ENCODE assay signal across 8 mouse cellular contexts in the genomic region with DNA sequence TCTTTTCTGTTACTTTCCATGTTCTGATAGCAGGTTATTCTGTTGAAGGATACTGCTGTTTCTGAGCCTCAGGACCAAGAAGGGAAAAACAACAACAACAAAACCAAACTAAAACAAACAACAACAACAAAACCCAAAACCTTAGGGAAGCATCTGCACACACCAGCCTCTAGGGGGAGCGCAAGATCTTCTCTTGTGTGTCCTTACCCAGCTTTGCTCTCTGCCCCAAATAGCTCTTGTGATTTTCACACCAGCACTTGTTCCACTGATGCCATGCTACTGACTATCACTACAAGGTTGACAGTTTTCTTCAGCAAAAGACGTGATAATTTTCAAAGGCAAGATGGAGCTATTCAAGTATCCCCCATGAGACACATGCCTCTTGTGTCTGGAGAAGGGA. TPM values are rescaled to one million over a fixed set of nuclear protein-coding genes. Genes with fewer than 3 reads are reported as not detected.
DNase-seq lines count a peak whose midpoint lies in the region; ATAC-seq and TF ChIP-seq lines count a peak whose summit lies in the region.

No protein-coding gene starts in this region.

- no peak overlapping the region for H3K27ac ChIP-seq in lung, embryonic 14.5 days (ENCODE audit: low read depth)
- no peak overlapping the region for H3K27ac ChIP-seq in hindbrain, postnatal 0 days
- no peak overlapping the region for H3K27ac ChIP-seq in liver, postnatal 0 days (ENCODE audit: low read depth)

- TF ChIP-seq CTCF in lung, embryonic 14.5 days (IDR thresholded peaks at IDR 0.05; ENCODE audit: low read depth) = peak; percentile 79
- peak; percentile 80 for TF ChIP-seq CTCF in hindbrain, postnatal 0 days (IDR thresholded peaks at IDR 0.05; ENCODE audit: low read depth)
- peak; percentile 71 for TF ChIP-seq CTCF in liver, postnatal 0 days (IDR thresholded peaks at IDR 0.05; ENCODE audit: low read depth)

- peak; percentile 71 for DNase-seq in lung, embryonic 14.5 days
- no peak for DNase-seq in lung, postnatal 25 days (ENCODE audit: low spot score)
- peak; percentile 16 for DNase-seq in WW6 (ENCODE audit: low read depth, low spot score)
- DNase-seq in cerebellum, postnatal 10 days = peak; percentile 59 to 69
- DNase-seq in hindbrain, postnatal 0 days (ENCODE audit: low spot score) = peak; percentile 70
- peak; percentile 22 for DNase-seq in liver, postnatal 0 days
- DNase-seq in gastrocnemius, adult 8-10 months (ENCODE audit: low spot score in 2 of 2) = no peak
- DNase-seq in spleen, postnatal 4 days (ENCODE audit: low spot score in 2 of 2) = no peak

- H3K9ac ChIP-seq in lung, embryonic 14.5 days = no peak overlapping the region
- H3K9ac ChIP-seq in hindbrain, postnatal 0 days (replicated peaks; ENCODE audit: low read length) = no peak overlapping the region
- no peak overlapping the region for H3K9ac ChIP-seq in liver, postnatal 0 days (replicated peaks)

- ATAC-seq in lung, embryonic 14.5 days (ENCODE audit: insufficient read depth) = no peak
- no peak for ATAC-seq in hindbrain, postnatal 0 days
- ATAC-seq in liver, postnatal 0 days = no peak

- 17% methylated on average over 2 of the region's 2 CpGs for WGBS in lung, embryonic 14.5 days
- WGBS in hindbrain, postnatal 0 days = 17% methylated on average over 2 of the region's 2 CpGs
- WGBS in liver, postnatal 0 days (ENCODE audit: insufficient replicate concordance) = 20% methylated on average over 2 of the region's 2 CpGs

- H3K27me3 ChIP-seq in lung, embryonic 14.5 days (ENCODE audit: insufficient read depth, low read length) = no peaks in the 10 kb centered on the region
- no peaks in the 10 kb centered on the region for H3K27me3 ChIP-seq in hindbrain, postnatal 0 days (ENCODE audit: insufficient read depth, low read length)
- H3K27me3 ChIP-seq in liver, postnatal 0 days (ENCODE audit: insufficient read depth, low read length) = no peaks in the 10 kb centered on the region

- H3K36me3 ChIP-seq in lung, embryonic 14.5 days (ENCODE audit: insufficient read depth) = no peaks in the 10 kb centered on the region
- no peaks in the 10 kb centered on the region for H3K36me3 ChIP-seq in hindbrain, postnatal 0 days (ENCODE audit: insufficient read depth, low read length)
- H3K36me3 ChIP-seq in liver, postnatal 0 days (replicated peaks; ENCODE audit: insufficient read depth, low read length) = no peaks in the 10 kb centered on the region

- H3K4me1 ChIP-seq in lung, embryonic 14.5 days (ENCODE audit: insufficient read depth) = no peaks in the 10 kb centered on the region
- H3K4me1 ChIP-seq in hindbrain, postnatal 0 days (ENCODE audit: insufficient read depth, low read length) = no peaks in the 10 kb centered on the region
- H3K4me1 ChIP-seq in liver, postnatal 0 days (ENCODE audit: insufficient read depth) = no peaks in the 10 kb centered on the region

- H3K9me3 ChIP-seq in lung, embryonic 14.5 days (ENCODE audit: low read depth, low read length) = no peaks in the 10 kb centered on the region
- H3K9me3 ChIP-seq in hindbrain, postnatal 0 days (ENCODE audit: low read length) = no peaks in the 10 kb centered on the region
- no peaks in the 10 kb centered on the region for H3K9me3 ChIP-seq in liver, postnatal 0 days (ENCODE audit: low read length)

- TF ChIP-seq EP300 in liver, postnatal 0 days (IDR thresholded peaks at IDR 0.05; ENCODE audit: low read depth) = no peak

- no peak overlapping the region for H3K4me3 ChIP-seq in lung, embryonic 14.5 days (ENCODE audit: low read depth, low read length)
- H3K4me3 ChIP-seq in hindbrain, postnatal 0 days (ENCODE audit: low read length) = no peak overlapping the region
- H3K4me3 ChIP-seq in liver, postnatal 0 days (ENCODE audit: low read depth, low read length) = no peak overlapping the region

- H3K4me2 ChIP-seq in lung, embryonic 14.5 days = no peak overlapping the region
- H3K4me2 ChIP-seq in hindbrain, postnatal 0 days (ENCODE audit: low read depth, low read length) = no peak overlapping the region
- H3K4me2 ChIP-seq in liver, postnatal 0 days (ENCODE audit: low read depth, low read length) = no peak overlapping the region

RNA-seq across cellular contexts. Expression of gene Nrg3, which starts 59.8 kb away (rescaled TPM):
- 0.08 TPM in 1 of 2 replicates, not detected in the other for polyA plus RNA-seq in lung, embryonic 14.5 days (2014; fragmentation: Nextera tagmentation; extraction: Ambion mirVana)
- 29.3 and 29.7 TPM in 2 replicates for total RNA-seq in hindbrain, postnatal 0 days (2014; rRNA removed)
- polyA plus RNA-seq in hindbrain, postnatal 0 days (2015; fragmentation: Nextera tagmentation; extraction: Ambion mirVana) = 7.8 and 8.6 TPM in 2 replicates
- not detected in 2 replicates for polyA plus RNA-seq in liver, postnatal 0 days (2015; fragmentation: Nextera tagmentation; extraction: Ambion mirVana)
- total RNA-seq in gastrocnemius, adult 8-10 months (2022) = not detected

Comparison
In these comparisons a context has a peak if more than half of its experiments do, and no peak if none do; other contexts are left out.
1. DNase-seq: peak in lung, embryonic 14.5 days (single experiment), WW6 (single experiment), cerebellum, postnatal 10 days (2 of 2), hindbrain, postnatal 0 days (single experiment) and liver, postnatal 0 days (single experiment); none in lung, postnatal 25 days (single experiment), gastrocnemius, adult 8-10 months (0 of 2) and spleen, postnatal 4 days (0 of 2).
2. Peak in every context shown above with its lines, with median percentiles within 50 percentile points of each other: CTCF ChIP-seq.